Mouse (Mus musculus): ENCODE measurements around the gene Cend1.

GRCm38 (mm10) chr7:141431434-141432185 is 2.3 kb upstream of the Cend1 start:
- TF ChIP-seq CTCF (IDR thresholded peaks at IDR 0.05; ENCODE audit: low read depth), result no peak
- TF ChIP-seq EP300 (IDR thresholded peaks at IDR 0.05; ENCODE audit: low read depth), result no peak
